Mouse (Mus musculus): ENCODE data around the gene Cnih2. TPM values are rescaled to one million over a fixed set of nuclear protein-coding genes. Genes with fewer than 3 reads are reported as not detected.

Cnih2 gene
- 3.3 and 4.0 TPM in 2 replicates for polyA plus RNA-seq (2012; rRNA removed)

DNA sequence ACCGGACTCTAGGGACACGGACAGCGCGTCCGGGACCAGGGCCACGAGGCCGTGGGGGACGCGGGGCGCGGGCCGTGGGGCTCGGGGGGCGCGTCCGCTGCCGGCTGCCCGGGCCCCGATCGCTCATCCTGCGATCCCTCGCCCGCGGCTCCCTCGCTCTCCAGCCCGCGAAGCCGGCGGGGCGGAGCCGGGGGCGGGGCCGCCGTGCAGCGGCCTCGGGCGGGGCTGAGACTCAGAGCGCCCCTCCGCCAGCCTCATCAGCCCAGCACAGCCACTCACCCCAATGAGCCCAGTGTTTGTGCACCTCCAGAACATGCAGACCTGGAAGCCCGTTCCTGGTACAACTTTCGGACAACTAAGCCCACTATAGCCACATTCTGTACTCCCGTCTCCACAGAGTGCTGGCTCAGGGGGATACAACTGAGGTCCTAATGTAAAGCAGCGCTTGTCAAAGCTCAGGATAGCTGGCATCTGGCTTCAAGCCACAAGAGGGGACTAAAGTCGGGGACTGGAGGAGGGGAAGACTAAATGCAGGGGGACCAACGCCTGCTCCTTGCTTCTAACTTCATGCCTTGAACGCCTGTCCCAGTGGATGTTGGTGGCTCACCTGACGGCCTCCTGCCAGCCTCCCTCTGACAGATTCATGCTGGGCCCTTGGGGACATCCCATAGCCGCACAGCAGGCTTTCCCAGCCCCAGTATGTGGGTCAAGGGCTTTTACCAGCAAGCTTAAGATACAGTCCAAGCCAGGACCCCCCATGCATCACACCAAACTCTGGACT is at the start of gene Cnih2:
Gene Cnih2, minus strand, starts transcription at position 159 of the 781 bp plus-strand sequence.

DNA sequence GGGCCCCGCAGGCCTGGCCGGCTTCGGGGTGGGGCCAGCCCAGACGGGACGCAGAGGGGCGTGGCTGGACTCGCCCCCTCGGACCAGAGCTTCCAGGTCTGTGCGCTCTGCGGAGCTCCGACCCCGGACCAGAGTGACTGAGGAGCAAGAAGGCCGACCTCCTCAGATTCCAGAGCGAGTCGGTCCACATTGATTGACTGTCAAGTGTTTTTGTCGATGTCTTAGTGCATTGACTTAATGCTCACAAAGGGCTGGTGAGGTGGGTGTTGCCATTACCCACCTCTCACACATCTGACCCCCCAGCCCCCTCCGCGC is 20.0 kb upstream of the Cnih2 start, which contains the start of gene Klc2:
Gene Klc2, minus strand, starts transcription at position 177 of the 315 bp plus-strand sequence.

DNA sequence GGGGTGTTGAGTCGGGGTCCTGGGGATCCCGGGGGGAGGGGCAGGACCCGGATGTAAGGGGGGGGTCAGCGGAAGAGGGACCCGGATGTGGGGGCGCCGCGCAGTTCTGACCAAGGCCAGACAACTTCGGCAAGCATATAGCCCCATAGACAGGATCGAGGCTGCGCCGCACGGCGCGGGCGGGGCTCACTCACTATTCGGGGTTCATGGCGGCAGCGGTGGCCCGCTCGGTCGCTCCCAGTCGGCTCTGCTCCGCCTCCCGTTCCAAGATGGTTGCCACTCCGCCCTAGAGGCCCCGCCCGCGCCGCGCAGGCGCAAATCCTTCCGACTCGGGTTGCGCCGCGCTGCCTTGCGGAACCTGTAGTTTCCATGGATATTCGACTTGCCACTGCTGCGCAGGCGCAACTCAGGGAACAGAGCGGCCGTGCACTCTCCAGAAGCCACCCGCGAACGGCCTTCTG is 8.4 kb upstream of the Cnih2 start, which contains the start of gene Rab1b:
Gene Rab1b, minus strand, starts transcription at position 342 of the 461 bp plus-strand sequence.

DNA sequence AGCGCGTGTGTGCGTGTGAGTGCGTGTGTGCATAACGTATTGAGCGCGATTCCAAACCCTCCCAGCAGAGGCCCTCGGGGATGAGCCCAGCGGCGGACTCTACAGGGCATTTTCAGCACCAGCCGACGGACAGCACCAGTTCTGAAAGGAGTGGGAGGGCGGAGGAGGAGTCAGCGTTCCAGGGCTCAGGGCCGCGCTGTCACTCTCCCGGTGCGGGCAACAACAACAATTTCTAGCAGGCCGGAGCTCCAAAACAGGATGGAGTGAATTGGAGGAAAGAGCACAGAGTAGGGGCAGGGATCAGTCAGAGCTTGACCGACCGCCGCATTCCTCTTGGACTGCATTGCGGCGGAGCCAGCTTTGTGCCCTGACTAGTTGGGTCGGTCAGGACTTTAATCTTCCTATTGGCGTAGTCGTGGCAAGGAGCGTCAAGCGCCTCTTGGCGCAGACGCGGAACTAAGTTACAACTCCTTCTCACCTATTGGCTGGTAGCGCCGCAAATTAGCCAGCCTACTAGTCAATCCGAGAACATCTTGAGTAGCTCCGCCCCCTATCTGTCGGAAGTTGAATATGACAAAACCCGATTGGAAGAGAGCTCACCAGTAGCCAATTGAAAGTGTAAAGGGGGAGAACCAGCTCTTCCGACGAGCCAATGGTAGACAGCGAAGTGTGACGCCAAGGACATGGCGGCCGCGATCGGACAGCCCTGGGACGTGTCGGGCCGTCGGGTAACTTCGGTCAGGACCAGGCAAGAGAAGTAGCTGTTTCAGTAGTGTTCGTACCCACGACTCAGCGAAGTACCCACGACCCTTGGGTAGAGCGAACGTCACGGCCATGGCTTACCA is 10.2 kb downstream of the Cnih2 start, which contains the start of gene Yif1a:
Gene Yif1a, plus strand, starts transcription at position 655 of the 845 bp plus-strand sequence.

DNA sequence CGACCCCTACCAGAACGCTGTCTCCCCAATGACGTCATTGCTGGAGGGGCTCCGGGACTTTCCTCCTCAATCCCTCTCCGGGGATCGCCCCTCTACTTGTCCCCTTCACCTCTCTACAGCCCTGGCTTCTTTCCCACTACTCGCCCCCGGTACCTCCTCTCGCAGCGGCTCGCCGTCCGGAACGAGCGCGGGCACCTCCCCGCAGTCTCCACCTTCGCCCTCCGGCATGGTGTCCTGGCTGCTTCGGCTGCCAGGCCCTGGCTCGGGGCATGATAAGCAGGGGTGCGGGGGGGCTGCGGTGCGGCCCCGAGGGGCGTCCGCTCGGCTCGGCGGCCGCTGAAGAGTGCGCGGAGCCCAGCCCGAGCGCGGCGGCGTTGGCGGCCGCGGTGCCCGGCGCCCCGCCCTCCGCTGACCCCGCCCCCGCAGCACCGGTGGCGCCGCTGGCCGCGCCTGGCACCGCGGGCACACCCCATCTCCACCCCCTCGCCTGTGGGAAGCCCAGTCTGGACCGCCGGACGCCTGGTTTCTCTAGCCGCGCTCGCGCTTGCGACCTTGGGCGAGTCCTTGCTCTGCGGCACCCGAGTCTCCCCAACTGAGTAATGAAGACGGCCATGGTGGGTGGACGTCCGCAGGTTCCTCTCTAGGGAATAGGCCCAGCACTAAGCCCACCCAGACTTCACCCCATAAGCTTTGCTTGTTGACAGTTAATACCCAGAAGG is 13.0 kb downstream of the Cnih2 start, which contains the start of gene Tmem151a:
Gene Tmem151a, minus strand, starts transcription at position 387 of the 719 bp plus-strand sequence.

DNA sequence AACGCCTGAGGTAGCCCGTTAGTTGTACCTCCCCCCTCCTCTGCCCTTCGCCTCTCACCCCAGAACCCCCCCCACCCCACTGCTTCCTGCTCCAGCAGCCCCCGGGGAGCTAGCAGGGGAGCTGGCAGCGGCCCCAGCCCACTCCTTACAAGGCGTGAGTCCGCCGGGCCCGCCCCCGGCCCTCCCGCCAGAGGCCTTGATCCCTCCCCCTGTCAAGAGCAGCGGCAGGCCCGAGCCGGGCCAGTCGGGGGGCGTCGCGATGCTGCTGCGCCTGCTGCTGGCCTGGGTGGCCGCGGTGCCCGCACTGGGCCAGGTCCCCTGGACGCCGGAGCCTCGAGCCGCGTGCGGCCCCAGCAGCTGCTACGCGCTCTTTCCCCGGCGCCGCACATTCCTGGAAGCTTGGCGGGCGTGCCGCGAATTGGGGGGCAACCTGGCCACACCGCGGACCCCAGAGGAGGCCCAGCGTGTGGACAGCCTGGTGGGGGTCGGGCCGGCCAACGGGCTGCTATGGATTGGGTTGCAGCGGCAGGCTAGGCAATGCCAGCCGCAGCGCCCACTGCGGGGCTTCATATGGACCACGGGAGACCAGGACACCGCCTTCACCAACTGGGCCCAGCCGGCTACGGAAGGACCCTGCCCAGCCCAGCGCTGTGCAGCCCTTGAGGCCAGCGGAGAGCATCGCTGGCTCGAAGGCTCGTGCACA is 30.3 kb downstream of the Cnih2 start, which contains the start of gene Cd248:
Gene Cd248, plus strand, starts transcription at position 212 of the 703 bp plus-strand sequence.

GRCm38 (mm10) chr19:5050047-5050905 is 48.0 kb downstream of the Cnih2 start, which contains the start of gene Rin1:
Gene Rin1 (plus strand): TSS chr19:5050481.

Other genes with a start within 250 kb of the Cnih2 start
- gene Ctsf, start 243.4 kb downstream of the Cnih2 start, polyA plus RNA-seq (2012; rRNA removed), result 79.6 and 90.6 TPM in 2 replicates
- 0.58 TPM in 2 replicates for gene Actn3, start 220.6 kb downstream of the Cnih2 start, polyA plus RNA-seq (2012; rRNA removed)
- 31.6 and 38.3 TPM in 2 replicates for gene Zdhhc24, start 219.9 kb downstream of the Cnih2 start, polyA plus RNA-seq (2012; rRNA removed)
- gene Bbs1, start 191.9 kb downstream of the Cnih2 start, polyA plus RNA-seq (2012; rRNA removed), result 2.6 and 3.9 TPM in 2 replicates
- 191 and 196 TPM in 2 replicates for gene Dpp3, start 170.2 kb downstream of the Cnih2 start, polyA plus RNA-seq (2012; rRNA removed)
- gene Peli3, start 155.4 kb downstream of the Cnih2 start, polyA plus RNA-seq (2012; rRNA removed), result 3.7 and 3.9 TPM in 2 replicates
- 19.4 and 21.0 TPM in 2 replicates for gene Mrpl11, start 136.4 kb downstream of the Cnih2 start, polyA plus RNA-seq (2012; rRNA removed)
- 2.5 and 3.3 TPM in 2 replicates for gene Npas4, start 108.2 kb downstream of the Cnih2 start, polyA plus RNA-seq (2012; rRNA removed)
- 9.9 and 14.0 TPM in 2 replicates for gene Slc29a2, start 74.7 kb downstream of the Cnih2 start, polyA plus RNA-seq (2012; rRNA removed)
- gene B4gat1, start 59.7 kb downstream of the Cnih2 start, polyA plus RNA-seq (2012; rRNA removed), result 23.4 and 23.6 TPM in 2 replicates
- 1.2 and 2.4 TPM in 2 replicates for gene AC124502.3, start 59.6 kb downstream of the Cnih2 start, polyA plus RNA-seq (2012; rRNA removed)
- 48.4 and 51.7 TPM in 2 replicates for gene Brms1, start 57.2 kb downstream of the Cnih2 start, polyA plus RNA-seq (2012; rRNA removed)
- gene Rin1, start 48.0 kb downstream of the Cnih2 start, polyA plus RNA-seq (2012; rRNA removed), result 14.7 and 15.9 TPM in 2 replicates
- 28.2 and 34.2 TPM in 2 replicates for gene Cd248, start 30.4 kb downstream of the Cnih2 start, polyA plus RNA-seq (2012; rRNA removed)
- gene Tmem151a, start 13.0 kb downstream of the Cnih2 start, polyA plus RNA-seq (2012; rRNA removed), result 3.9 and 4.2 TPM in 2 replicates
- 254 and 277 TPM in 2 replicates for gene Yif1a, start 10.0 kb downstream of the Cnih2 start, polyA plus RNA-seq (2012; rRNA removed)
- 211 and 244 TPM in 2 replicates for gene Rab1b, start 8.6 kb upstream of the Cnih2 start, polyA plus RNA-seq (2012; rRNA removed)
- gene Klc2, start 20.0 kb upstream of the Cnih2 start, polyA plus RNA-seq (2012; rRNA removed), result 26.5 and 30.6 TPM in 2 replicates
- 12.2 and 14.3 TPM in 2 replicates for gene Pacs1, start 174.6 kb upstream of the Cnih2 start, polyA plus RNA-seq (2012; rRNA removed)
- 98.0 and 109 TPM in 2 replicates for gene Sf3b2, start 196.9 kb upstream of the Cnih2 start, polyA plus RNA-seq (2012; rRNA removed)
- 0.16 and 0.31 TPM in 2 replicates for gene Gal3st3, start 199.8 kb upstream of the Cnih2 start, polyA plus RNA-seq (2012; rRNA removed)
- not detected in 2 replicates for gene Catsper1, start 237.2 kb upstream of the Cnih2 start, polyA plus RNA-seq (2012; rRNA removed)